Mouse (Mus musculus) right cerebral cortex, postnatal 10 days (tissue): ENCODE measurements at regions not wholly inside any gene's neighbourhood (a gene's known extent, or its start where the extent isn't known, plus 50 kb on each side); places are given as distances from the start of the nearest gene placed in this dataset.
"Not testable (repeated sequence)": the region's sequence is repeated elsewhere in the genome, so short reads cannot be mapped to it uniquely, and the experiment has no call there.

ENCODE experiments used
- DNase-seq, 2 experiments: peaks; one replicate each; pipeline ENCODE4 v3.0.0; 2021; ENCODE audit warnings: low spot score in 2 of 2

GRCm38 (mm10) chr7:87096500-87096899 is 100.6 kb downstream of the Vmn2r79 start:
- DNase-seq: no peak

GRCm38 (mm10) chr7:87099611-87100010 is 103.7 kb downstream of the Vmn2r79 start:
- DNase-seq: not testable (repeated sequence)

- DNase-seq: not testable (repeated sequence)
Observed at GRCm38 (mm10) chr7:87100377-87100776, 104.5 kb downstream of the Vmn2r79 start.

- DNase-seq: not testable (repeated sequence)
Observed at GRCm38 (mm10) chr7:87101281-87101680, 105.4 kb downstream of the Vmn2r79 start.

GRCm38 (mm10) chr7:87110312-87110984 is 114.5 kb downstream of the Vmn2r79 start:
- DNase-seq: peak in 1 of 2 experiments; percentile 21

- DNase-seq: peak in 1 of 2 experiments; percentile 19
Observed at GRCm38 (mm10) chr7:87110985-87111372, 115.1 kb downstream of the Vmn2r79 start.

GRCm38 (mm10) chr7:87113654-87114053 is 117.7 kb downstream of the Vmn2r79 start:
- peak; percentile 64 for DNase-seq

- no peak for DNase-seq
Observed at GRCm38 (mm10) chr7:87122516-87122915, 123.4 kb upstream of the Nox4 start.

GRCm38 (mm10) chr7:87145896-87146295 is 100.0 kb upstream of the Nox4 start:
- no peak for DNase-seq

- no peak for DNase-seq
Observed at GRCm38 (mm10) chr7:87147703-87148102, 98.2 kb upstream of the Nox4 start.

GRCm38 (mm10) chr7:87148681-87149080 is 97.2 kb upstream of the Nox4 start:
- DNase-seq: no peak

GRCm38 (mm10) chr7:87150991-87151390 is 94.9 kb upstream of the Nox4 start:
- DNase-seq: no peak

GRCm38 (mm10) chr7:87186443-87187153 is 59.3 kb upstream of the Nox4 start:
- peak in 1 of 2 experiments; percentile 24 for DNase-seq

- no peak for DNase-seq
Observed at GRCm38 (mm10) chr7:87195647-87196046, 50.2 kb upstream of the Nox4 start.
